ENCODE assay signal across 20 mouse cellular contexts in the genomic region with DNA sequence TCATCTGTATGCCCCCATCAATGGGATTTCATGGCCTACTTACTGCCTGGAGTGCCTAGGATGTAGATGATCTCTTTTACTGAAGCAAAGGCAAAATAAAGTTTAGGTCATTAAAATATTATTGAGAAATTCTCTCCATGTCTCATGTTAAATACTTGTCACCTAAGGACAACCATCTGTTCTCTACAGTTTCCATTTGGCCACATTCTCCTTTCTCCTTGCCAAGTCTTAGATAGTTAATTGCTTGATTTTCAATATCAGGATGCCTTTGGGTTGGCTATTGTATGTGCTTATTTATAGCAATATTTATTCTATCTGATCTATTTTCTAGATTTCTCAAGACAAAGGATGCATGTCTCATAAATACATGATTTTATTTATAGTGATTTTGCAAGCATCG.
DNase-seq lines count a peak whose midpoint lies in the region; ATAC-seq and TF ChIP-seq lines count a peak whose summit lies in the region.
"Had no signal": no experiment of that assay in that cellular context is flagged by ENCODE, and none has a peak within 500 bp of the region (broad histone marks: within the 10 kb centered on the region; RNA-seq: fewer than 3 reads in every experiment).

No protein-coding gene starts in this region.

- no peak overlapping the region for H3K9ac ChIP-seq in lung, embryonic 15.5 days
- no peak overlapping the region for H3K9ac ChIP-seq in lung, postnatal 0 days (replicated peaks; ENCODE audit: low read depth)
- H3K9ac ChIP-seq: embryonic facial prominence, embryonic 13.5 days; embryonic facial prominence, embryonic 15.5 days; forebrain, embryonic 12.5 days had no signal

- TF ChIP-seq EP300 in lung, postnatal 0 days (IDR thresholded peaks at IDR 0.05) = peak; percentile 57; the same call in 1 of the 2 replicates

- 43% methylated on average over 1 of the region's 1 CpGs for WGBS in lung, embryonic 15.5 days
- WGBS in lung, postnatal 0 days = 67% methylated on average over 1 of the region's 1 CpGs

- no peaks in the 10 kb centered on the region for H3K4me1 ChIP-seq in lung, embryonic 15.5 days
- H3K4me1 ChIP-seq in lung, postnatal 0 days (ENCODE audit: insufficient read depth, low read depth, low read length) = no peaks in the 10 kb centered on the region
- H3K4me1 ChIP-seq: embryonic facial prominence, embryonic 15.5 days; forebrain, embryonic 10.5 days; forebrain, embryonic 12.5 days had no signal

- H3K4me3 ChIP-seq in lung, embryonic 15.5 days = no peak overlapping the region
- H3K4me3 ChIP-seq in lung, postnatal 0 days (ENCODE audit: low read depth, low read length) = no peak overlapping the region
- H3K4me3 ChIP-seq: embryonic facial prominence, embryonic 13.5 days; embryonic facial prominence, embryonic 15.5 days; erythroblast, embryonic 14.5 days; forebrain, embryonic 10.5 days; forebrain, embryonic 12.5 days had no signal

- no peak overlapping the region for H3K4me2 ChIP-seq in lung, embryonic 15.5 days
- H3K4me2 ChIP-seq in lung, postnatal 0 days (replicated peaks; ENCODE audit: low read depth, low read length) = no peak overlapping the region
- H3K4me2 ChIP-seq: embryonic facial prominence, embryonic 13.5 days; embryonic facial prominence, embryonic 15.5 days; forebrain, embryonic 12.5 days had no signal

- no peaks in the 10 kb centered on the region for H3K27me3 ChIP-seq in lung, embryonic 15.5 days
- no peaks in the 10 kb centered on the region for H3K27me3 ChIP-seq in lung, postnatal 0 days (replicated peaks; ENCODE audit: insufficient read depth, low read length)
- H3K27me3 ChIP-seq: embryonic facial prominence, embryonic 13.5 days; embryonic facial prominence, embryonic 15.5 days; forebrain, embryonic 12.5 days had no signal

- no peaks in the 10 kb centered on the region for H3K36me3 ChIP-seq in lung, embryonic 15.5 days
- no peaks in the 10 kb centered on the region for H3K36me3 ChIP-seq in lung, postnatal 0 days (ENCODE audit: insufficient read depth, low read length)
- H3K36me3 ChIP-seq: embryonic facial prominence, embryonic 13.5 days; embryonic facial prominence, embryonic 15.5 days; forebrain, embryonic 10.5 days; forebrain, embryonic 12.5 days had no signal

- TF ChIP-seq CTCF in lung, postnatal 0 days (IDR thresholded peaks at IDR 0.05) = no peak

- peak; percentile 83; the same call in 1 of the 2 replicates for ATAC-seq in lung, embryonic 15.5 days (ENCODE audit: borderline replicate concordance, extremely low read depth, low FRiP score, low TSS enrichment)
- ATAC-seq in lung, postnatal 0 days = peak; percentile 55; the same call in 1 of the 2 replicates
- ATAC-seq: forebrain, embryonic 14.5 days; forebrain, embryonic 16.5 days had no signal

- H3K9me3 ChIP-seq in lung, embryonic 15.5 days = no peaks in the 10 kb centered on the region
- H3K9me3 ChIP-seq in lung, postnatal 0 days (ENCODE audit: low read length) = no peaks in the 10 kb centered on the region
- H3K9me3 ChIP-seq: embryonic facial prominence, embryonic 13.5 days; embryonic facial prominence, embryonic 15.5 days; forebrain, embryonic 10.5 days; forebrain, embryonic 12.5 days had no signal

- H3K27ac ChIP-seq in lung, embryonic 15.5 days = no peak overlapping the region
- H3K27ac ChIP-seq in lung, postnatal 0 days (ENCODE audit: low read length) = no peak overlapping the region
- H3K27ac ChIP-seq: embryonic facial prominence, embryonic 13.5 days; embryonic facial prominence, embryonic 15.5 days; forebrain, embryonic 10.5 days; forebrain, embryonic 12.5 days had no signal

- no peak for DNase-seq in lung, postnatal 14 days
- peak; percentile 68 for DNase-seq in lung, postnatal 0 days (ENCODE audit: low spot score)
- DNase-seq in lung, postnatal 25 days (ENCODE audit: low spot score) = no peak
- DNase-seq in cerebellum, adult 11-12 months = no peak
- DNase-seq: adrenal gland, adult 2 months; adrenal gland, postnatal 10 days; adrenal gland, postnatal 25 days; cerebellum, adult 18-20 months; cerebellum, adult 8-10 months; cerebellum, adult 9-11 months; cerebellum, postnatal 36 days; embryo, embryonic 11 days had no signal
